Mouse (Mus musculus): Measurements from ENCODE around the gene Ttll5.

The Ttll5 gene

DNA sequence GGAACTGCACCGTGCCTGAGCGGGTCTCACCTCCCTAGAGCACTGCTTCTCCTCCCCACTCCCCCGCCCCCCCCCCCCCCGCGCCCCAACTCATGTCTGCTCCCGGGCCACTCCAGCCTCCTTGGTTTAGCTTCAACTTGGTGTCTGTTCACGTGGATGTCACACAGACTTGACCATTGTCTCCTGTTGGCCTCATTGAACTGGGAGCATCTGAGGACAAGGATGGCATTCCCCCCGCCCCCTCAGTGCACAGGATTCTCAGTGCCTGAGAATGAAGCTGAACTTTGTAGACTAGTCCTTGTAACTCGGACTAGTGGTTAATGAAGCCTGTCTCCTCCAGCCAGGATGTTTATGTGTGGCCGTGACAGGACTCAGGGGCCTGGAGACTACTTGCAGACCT is 281.1 kb downstream of the Ttll5 start:
- DNase-seq, result no peak

- DNase-seq, result no peak
Observed at GRCm38 (mm10) chr12:86106086-86106485, 281.6 kb downstream of the Ttll5 start.

DNA sequence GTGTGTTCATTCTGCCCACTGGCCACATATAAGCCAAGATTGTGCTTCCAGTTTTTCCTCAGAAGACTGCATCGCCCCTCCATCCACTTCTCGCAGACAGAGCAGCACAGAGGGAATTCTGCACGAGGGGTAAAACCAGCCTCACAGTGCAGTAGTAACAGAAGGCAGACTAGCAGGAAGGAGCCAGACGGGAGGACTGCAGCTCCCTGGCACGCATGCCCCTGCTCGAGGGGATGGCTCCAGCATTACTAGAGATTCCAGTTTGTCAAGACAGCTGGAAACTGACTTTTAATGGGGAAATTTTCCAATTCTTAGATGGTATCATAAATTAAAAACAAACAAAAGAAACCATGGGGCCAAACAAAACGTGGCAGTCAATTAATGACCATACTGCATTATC is 283.2 kb downstream of the Ttll5 start:
- no peak for DNase-seq

DNA sequence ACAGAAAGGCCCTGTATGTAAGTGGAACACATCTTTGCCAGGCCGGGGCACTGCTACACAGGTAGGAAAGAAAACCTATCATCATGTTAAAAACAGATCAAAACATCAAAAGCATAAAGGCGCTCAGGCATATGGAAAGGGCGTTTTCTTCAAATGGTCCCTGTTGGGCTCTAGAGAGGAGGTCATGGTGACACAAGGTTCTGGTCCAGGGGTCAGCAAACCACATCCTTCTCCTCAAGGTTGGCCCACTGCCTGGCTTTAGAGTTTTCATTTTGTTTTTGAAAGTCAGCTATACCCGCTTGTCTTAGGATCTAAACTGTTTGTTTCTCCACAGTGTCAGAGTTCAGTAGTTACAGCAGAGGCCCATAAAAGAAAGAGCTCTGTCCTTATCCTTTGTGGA is 285.1 kb downstream of the Ttll5 start:
- DNase-seq, result no peak

DNA sequence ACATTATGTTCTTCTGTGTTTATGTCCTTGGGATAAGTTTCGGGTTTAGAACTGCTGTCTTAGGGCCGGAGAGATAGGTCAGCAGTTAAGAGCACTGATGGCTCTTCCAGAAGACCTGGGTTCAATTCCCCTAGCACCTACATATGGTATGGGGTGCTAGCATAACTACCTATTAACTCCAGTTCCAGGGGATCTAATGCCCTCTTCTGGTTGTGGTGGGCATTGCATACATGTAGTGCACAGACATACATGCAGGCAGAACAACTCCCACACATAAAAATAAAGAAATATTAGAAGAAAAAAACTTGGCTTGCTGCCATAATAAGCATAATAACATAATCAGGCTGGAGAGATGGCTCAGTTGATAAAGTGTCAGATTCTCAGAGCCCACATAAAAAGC is 286.2 kb downstream of the Ttll5 start:
- DNase-seq, result no peak

Measured in right cerebral cortex, postnatal 14 days (tissue).